Mouse (Mus musculus): ENCODE measurements around the gene Rev3l. TPM values are rescaled to one million over a fixed set of nuclear protein-coding genes. Genes with fewer than 3 reads are reported as not detected.

The Rev3l gene
- 25.0 and 30.2 TPM in 2 replicates for polyA plus RNA-seq (2014; fragmentation: Nextera tagmentation; extraction: Ambion mirVana)

DNA sequence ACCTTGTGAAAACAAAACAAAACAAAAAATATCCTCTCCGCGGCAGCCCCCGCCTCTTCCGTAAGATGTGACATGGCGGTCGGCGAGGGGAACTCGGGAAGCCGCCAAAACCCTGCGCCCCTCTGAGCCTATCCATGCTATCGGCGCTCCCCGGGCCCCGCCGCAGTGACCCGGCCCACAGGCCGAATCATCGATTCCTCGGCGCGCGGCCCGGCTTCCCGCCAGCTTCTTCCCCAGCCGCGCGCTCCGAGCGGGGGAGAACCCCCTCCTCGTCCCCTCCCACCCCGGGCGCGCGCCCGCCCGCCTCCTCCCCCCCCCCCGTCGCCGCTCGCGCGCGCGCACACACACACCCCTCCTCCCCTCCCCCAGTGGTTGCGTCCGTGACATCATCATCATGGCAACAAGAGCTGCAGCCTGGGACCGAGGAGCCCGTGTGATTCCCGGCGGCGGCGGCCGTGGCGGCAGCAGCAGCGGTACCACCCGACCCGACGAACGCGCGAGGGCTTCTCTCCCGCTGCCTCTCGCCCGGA, at the start of gene Rev3l:
Gene Rev3l, plus strand, starts transcription at position 383 of the 530 bp plus-strand sequence.
- H3K27me3 ChIP-seq (ENCODE audit: control insufficient read depth, insufficient read depth, low read length): no peaks in the 10 kb centered on the region
- ATAC-seq (ENCODE audit: low FRiP score, low TSS enrichment): peak; percentile 86
- H3K9ac ChIP-seq (ENCODE audit: low read depth, low read length): peak within 1 kb of the TSS; percentile 95
- peak within 1 kb of the TSS; percentile 63 for H3K4me3 ChIP-seq (ENCODE audit: low read length)
- 0% methylated on average over 34 of the region's 64 CpGs for WGBS
- peaks cover 18% of the 10 kb centered on the region; the same call in 1 of the 2 replicates for H3K4me1 ChIP-seq (ENCODE audit: control insufficient read depth, insufficient read depth, low read length)
- peaks cover 3% of the 10 kb centered on the region for H3K9me3 ChIP-seq (ENCODE audit: control insufficient read depth, low read length)
- no peaks in the 10 kb centered on the region for H3K36me3 ChIP-seq (ENCODE audit: control insufficient read depth, insufficient read depth, low read length)
- peak within 1 kb of the TSS; percentile 69 for H3K4me2 ChIP-seq (replicated peaks; ENCODE audit: low read depth, low read length)
- H3K27ac ChIP-seq (ENCODE audit: low read depth, low read length): peak within 1 kb of the TSS; percentile 99

DNA sequence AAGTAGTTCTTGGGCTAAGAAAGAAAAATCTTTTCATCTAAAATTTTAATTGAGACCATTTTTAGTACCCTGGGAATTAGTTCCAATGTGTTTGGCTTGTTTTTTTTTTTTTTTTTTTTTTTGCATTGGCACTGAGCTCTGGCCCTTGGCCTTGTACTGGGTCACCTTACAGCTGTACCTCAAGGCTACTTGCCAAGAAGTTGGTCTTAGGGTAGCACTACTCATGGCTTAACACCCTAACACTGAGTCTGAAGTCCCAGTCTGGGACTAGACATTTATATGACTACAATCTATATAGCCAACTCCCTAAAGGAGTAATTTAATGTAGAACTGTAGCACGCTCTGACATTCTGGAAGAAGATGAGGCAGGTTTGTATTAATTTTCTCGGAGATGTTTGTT, 49.4 kb upstream of the Rev3l start:
- 72% methylated on average over 2 of the region's 2 CpGs for WGBS
- H3K9me3 ChIP-seq (ENCODE audit: control insufficient read depth, low read length): no peaks in the 10 kb centered on the region
- H3K9ac ChIP-seq (ENCODE audit: low read depth, low read length): no peak overlapping the region
- no peak overlapping the region for H3K4me3 ChIP-seq (ENCODE audit: low read length)
- no peak overlapping the region for H3K4me2 ChIP-seq (replicated peaks; ENCODE audit: low read depth, low read length)
- no peak overlapping the region for H3K27ac ChIP-seq (ENCODE audit: low read depth, low read length)
- H3K36me3 ChIP-seq (ENCODE audit: control insufficient read depth, insufficient read depth, low read length): no peaks in the 10 kb centered on the region
- 0 out of 2 replicates have a peak, but pooled peaks cover 7% of the 10 kb centered on the region for H3K4me1 ChIP-seq (ENCODE audit: control insufficient read depth, insufficient read depth, low read length)
- no peak for ATAC-seq (ENCODE audit: low FRiP score, low TSS enrichment)
- H3K27me3 ChIP-seq (ENCODE audit: control insufficient read depth, insufficient read depth, low read length): no peaks in the 10 kb centered on the region

DNA sequence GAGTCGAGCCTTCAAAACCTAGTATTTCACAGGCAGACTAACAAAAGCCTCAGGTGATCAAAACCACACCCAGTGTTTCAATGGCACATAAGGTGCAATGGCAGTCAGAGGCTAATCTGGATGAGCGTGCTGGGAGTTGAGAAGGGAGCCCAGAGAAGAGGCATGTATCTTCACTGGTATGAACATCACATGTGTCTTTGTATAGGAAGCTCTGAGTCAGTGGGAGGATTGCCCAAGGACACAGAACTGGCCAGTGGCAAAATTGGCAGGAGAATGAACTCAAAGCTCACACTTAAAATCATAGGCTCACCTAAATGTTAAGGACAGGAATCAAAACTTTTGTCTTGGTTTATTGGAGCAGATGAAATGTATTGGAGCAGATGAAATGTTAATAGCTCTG, 48.4 kb upstream of the Rev3l start:
- 93% methylated on average over 2 of the region's 2 CpGs for WGBS
- no peak overlapping the region for H3K27ac ChIP-seq (ENCODE audit: low read depth, low read length)
- no peaks in the 10 kb centered on the region for H3K36me3 ChIP-seq (ENCODE audit: control insufficient read depth, insufficient read depth, low read length)
- no peaks in the 10 kb centered on the region for H3K9me3 ChIP-seq (ENCODE audit: control insufficient read depth, low read length)
- no peaks in the 10 kb centered on the region for H3K27me3 ChIP-seq (ENCODE audit: control insufficient read depth, insufficient read depth, low read length)
- H3K9ac ChIP-seq (ENCODE audit: low read depth, low read length): no peak overlapping the region
- 0 out of 2 replicates have a peak, but pooled peaks cover 7% of the 10 kb centered on the region for H3K4me1 ChIP-seq (ENCODE audit: control insufficient read depth, insufficient read depth, low read length)
- H3K4me2 ChIP-seq (replicated peaks; ENCODE audit: low read depth, low read length): no peak overlapping the region
- H3K4me3 ChIP-seq (ENCODE audit: low read length): no peak overlapping the region
- ATAC-seq (ENCODE audit: low FRiP score, low TSS enrichment): no peak

DNA sequence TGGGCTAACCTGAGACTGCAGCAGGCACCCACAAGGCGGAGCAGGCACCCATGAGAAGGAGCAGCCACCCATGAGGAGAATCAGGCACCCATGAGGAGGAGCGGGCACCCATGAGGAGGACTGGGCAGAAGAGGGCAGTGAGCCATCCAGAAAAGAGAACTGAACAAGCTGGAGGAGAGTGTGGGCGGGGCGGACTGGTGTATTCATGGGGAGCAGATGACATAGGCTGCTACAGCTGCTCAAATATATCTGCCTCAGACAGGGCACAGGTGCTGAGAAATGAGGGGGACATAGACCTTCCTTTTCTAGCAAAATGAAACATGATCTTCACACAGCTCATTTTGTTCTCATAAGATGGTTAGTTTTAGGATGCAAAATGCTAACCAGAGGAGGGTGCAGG, 45.1 kb upstream of the Rev3l start:
- H3K27ac ChIP-seq (ENCODE audit: low read depth, low read length): no peak overlapping the region
- H3K9me3 ChIP-seq (ENCODE audit: control insufficient read depth, low read length): no peaks in the 10 kb centered on the region
- H3K4me1 ChIP-seq (ENCODE audit: control insufficient read depth, insufficient read depth, low read length): 0 out of 2 replicates have a peak, but pooled peaks cover 7% of the 10 kb centered on the region
- no peak overlapping the region for H3K4me2 ChIP-seq (replicated peaks; ENCODE audit: low read depth, low read length)
- H3K27me3 ChIP-seq (ENCODE audit: control insufficient read depth, insufficient read depth, low read length): no peaks in the 10 kb centered on the region
- no peak overlapping the region for H3K9ac ChIP-seq (ENCODE audit: low read depth, low read length)
- no peaks in the 10 kb centered on the region for H3K36me3 ChIP-seq (ENCODE audit: control insufficient read depth, insufficient read depth, low read length)
- 91% methylated on average over 4 of the region's 4 CpGs for WGBS
- no peak for ATAC-seq (ENCODE audit: low FRiP score, low TSS enrichment)
- no peak overlapping the region for H3K4me3 ChIP-seq (ENCODE audit: low read length)

DNA sequence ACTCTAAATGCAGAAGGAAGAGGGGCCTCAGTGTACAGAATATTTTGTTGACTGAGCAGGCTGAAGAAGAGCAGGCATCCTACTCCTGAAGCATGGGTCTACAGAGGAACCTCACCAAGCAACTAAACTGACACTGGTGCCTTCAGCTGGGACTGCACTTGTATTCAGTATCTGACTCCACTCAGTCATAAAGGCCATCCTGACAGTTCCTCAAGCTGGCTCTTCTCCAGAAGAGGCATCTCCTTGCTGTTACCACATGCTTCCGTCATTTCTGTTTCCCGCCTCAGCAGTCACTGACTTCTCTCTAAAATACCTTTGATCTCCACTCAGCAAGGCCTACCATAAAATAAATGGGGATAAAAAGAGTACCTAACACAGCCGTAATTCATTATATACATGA, 44.1 kb upstream of the Rev3l start:
- Histone ChIP-seq H3K36me3 (ENCODE audit: control insufficient read depth, insufficient read depth, low read length) (no peaks in the 10 kb centered on the region), H3K9ac (ENCODE audit: low read depth, low read length) (no peak overlapping the region), H3K9me3 (ENCODE audit: control insufficient read depth, low read length) (no peaks in the 10 kb centered on the region), H3K4me1 (ENCODE audit: control insufficient read depth, insufficient read depth, low read length) (0 out of 2 replicates have a peak, but pooled peaks cover 7% of the 10 kb centered on the region), H3K4me3 (ENCODE audit: low read length) (no peak overlapping the region), H3K27ac (ENCODE audit: low read depth, low read length) (no peak overlapping the region), H3K27me3 (ENCODE audit: control insufficient read depth, insufficient read depth, low read length) (no peaks in the 10 kb centered on the region), H3K4me2 (replicated peaks; ENCODE audit: low read depth, low read length) (no peak overlapping the region)
- no peak for ATAC-seq (ENCODE audit: low FRiP score, low TSS enrichment)
- WGBS: 58% methylated on average over 3 of the region's 3 CpGs

DNA sequence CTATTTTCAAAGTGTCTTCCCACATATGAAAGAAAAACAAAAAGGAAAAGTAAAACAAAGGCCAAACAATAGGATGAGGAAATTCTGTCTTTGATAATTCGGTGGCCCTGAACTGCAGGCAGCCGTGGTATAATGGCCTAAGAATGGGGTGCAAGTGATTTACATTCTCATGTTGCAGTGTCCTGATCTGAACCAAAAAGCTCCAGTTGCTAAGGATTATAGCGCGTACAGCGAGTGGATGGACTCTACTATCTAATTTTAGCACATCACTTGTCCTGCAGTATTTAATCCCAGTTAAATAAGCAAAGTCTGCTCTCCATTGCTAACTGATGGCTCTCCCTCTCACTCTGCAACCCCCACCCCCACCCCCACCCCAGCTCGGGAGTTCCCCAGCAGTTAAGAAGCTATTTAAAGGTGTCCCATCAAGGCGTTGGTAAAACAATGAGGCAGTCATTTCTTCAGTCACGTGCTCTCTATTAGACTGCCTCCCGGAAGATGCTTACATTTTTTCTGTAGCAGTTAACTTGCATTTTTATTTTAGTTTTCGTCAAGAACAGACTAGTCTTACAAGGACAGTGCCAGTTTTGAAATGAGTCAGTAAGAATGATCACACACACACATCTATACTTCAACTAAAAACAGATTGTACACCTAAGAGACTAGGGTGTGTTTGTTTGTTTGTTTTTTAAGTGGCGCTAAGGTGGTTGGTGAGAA, 40.4 kb upstream of the Rev3l start:
- Histone ChIP-seq H3K27me3 (ENCODE audit: control insufficient read depth, insufficient read depth, low read length) (no peaks in the 10 kb centered on the region), H3K4me3 (ENCODE audit: low read length) (no peak overlapping the region), H3K27ac (ENCODE audit: low read depth, low read length) (no peak overlapping the region), H3K9me3 (ENCODE audit: control insufficient read depth, low read length) (no peaks in the 10 kb centered on the region), H3K4me1 (ENCODE audit: control insufficient read depth, insufficient read depth, low read length) (no peaks in the 10 kb centered on the region), H3K4me2 (replicated peaks; ENCODE audit: low read depth, low read length) (no peak overlapping the region), H3K36me3 (ENCODE audit: control insufficient read depth, insufficient read depth, low read length) (no peaks in the 10 kb centered on the region), H3K9ac (ENCODE audit: low read depth, low read length) (no peak overlapping the region)
- ATAC-seq (ENCODE audit: low FRiP score, low TSS enrichment): no peak
- 49% methylated on average over 11 of the region's 11 CpGs for WGBS

DNA sequence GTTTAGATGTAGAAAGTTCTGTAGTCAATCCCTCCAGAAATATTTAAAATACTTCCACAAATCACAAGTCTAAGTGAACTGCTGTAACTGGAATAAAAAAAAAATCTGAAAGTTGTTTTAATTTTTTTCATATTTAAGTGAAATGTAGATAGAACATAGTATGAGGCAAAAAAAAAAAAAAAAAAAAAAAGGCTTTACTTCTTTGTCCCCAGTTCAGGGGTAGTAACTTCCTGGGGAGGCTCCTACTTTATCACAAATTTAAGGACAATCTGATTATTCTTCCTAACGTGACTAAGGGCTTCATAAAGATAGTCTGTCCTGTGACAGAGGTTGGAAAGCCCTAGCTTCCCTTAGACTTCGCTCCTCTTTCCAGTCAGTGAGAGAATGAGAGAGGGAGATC, 39.8 kb upstream of the Rev3l start:
- no peak for ATAC-seq (ENCODE audit: low FRiP score, low TSS enrichment)
- H3K27ac ChIP-seq (ENCODE audit: low read depth, low read length): no peak overlapping the region
- WGBS: 79% methylated on average over 2 of the region's 2 CpGs
- no peaks in the 10 kb centered on the region for H3K4me1 ChIP-seq (ENCODE audit: control insufficient read depth, insufficient read depth, low read length)
- H3K4me2 ChIP-seq (replicated peaks; ENCODE audit: low read depth, low read length): no peak overlapping the region
- no peak overlapping the region for H3K4me3 ChIP-seq (ENCODE audit: low read length)
- H3K36me3 ChIP-seq (ENCODE audit: control insufficient read depth, insufficient read depth, low read length): no peaks in the 10 kb centered on the region
- no peak overlapping the region for H3K9ac ChIP-seq (ENCODE audit: low read depth, low read length)
- H3K9me3 ChIP-seq (ENCODE audit: control insufficient read depth, low read length): no peaks in the 10 kb centered on the region
- no peaks in the 10 kb centered on the region for H3K27me3 ChIP-seq (ENCODE audit: control insufficient read depth, insufficient read depth, low read length)

DNA sequence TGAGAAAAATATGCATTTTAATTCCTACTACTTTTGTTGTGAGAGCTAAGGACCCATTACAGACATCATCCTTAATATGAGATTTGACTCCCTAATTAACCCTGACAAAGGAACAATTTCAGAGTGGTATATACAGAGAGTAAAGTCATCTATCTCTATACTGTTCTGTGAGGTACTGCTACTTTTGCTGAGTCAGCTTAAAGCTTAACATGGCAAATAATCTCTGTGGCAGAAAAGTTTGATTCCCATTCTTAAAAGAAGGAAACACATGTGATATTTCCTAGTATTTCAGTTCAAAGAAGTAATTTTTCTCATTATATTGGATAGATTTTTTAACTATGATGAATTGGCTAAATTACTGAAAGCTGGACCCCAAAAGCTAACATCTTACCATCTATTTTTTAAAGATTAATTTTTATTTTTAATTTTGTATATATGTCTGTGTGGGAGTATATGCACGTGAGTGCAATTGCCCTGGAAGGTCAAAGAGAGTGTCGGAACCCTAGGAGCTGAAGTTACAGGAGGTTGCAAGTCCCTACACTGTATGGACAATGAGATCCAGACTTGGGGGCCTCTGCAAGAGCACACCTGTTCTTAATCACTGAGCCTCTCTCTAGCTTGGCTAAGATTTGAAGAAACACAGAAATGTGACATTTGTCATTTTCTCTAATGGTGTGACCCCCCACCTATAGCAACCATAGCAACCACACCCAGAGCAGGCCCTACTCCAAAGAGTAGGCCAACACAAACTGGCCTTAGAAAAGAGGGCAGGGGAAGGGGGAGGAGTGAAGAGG, 24.0 kb upstream of the Rev3l start:
- Histone ChIP-seq H3K27me3 (ENCODE audit: control insufficient read depth, insufficient read depth, low read length) (no peaks in the 10 kb centered on the region), H3K4me2 (replicated peaks; ENCODE audit: low read depth, low read length) (no peak overlapping the region), H3K9ac (ENCODE audit: low read depth, low read length) (no peak overlapping the region), H3K27ac (ENCODE audit: low read depth, low read length) (no peak overlapping the region), H3K36me3 (ENCODE audit: control insufficient read depth, insufficient read depth, low read length) (no peaks in the 10 kb centered on the region), H3K9me3 (ENCODE audit: control insufficient read depth, low read length) (no peaks in the 10 kb centered on the region), H3K4me1 (ENCODE audit: control insufficient read depth, insufficient read depth, low read length) (no peaks in the 10 kb centered on the region), H3K4me3 (ENCODE audit: low read length) (no peak overlapping the region)
- WGBS: 79% methylated on average over 2 of the region's 2 CpGs
- no peak for ATAC-seq (ENCODE audit: low FRiP score, low TSS enrichment)

DNA sequence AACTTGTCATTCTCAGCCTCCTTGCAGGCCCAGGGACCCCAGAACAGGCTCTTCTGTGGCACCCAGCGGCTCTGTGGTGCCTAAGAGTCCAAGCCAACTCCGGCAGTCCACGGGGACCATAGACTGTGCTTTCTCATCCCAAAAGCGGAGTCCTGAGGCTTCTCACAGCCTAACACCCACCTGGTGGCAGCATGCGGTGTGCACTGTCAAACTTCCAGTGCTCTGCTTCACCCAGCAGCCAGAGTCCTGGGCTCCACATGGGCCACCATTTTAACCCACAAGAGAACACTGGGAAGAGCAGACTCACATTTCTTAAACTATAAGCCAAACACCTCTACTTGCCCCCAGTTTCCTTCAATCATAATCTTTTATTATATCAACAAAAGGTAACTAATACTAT, 15.0 kb upstream of the Rev3l start:
- Histone ChIP-seq H3K4me1 (ENCODE audit: control insufficient read depth, insufficient read depth, low read length) (no peaks in the 10 kb centered on the region), H3K4me3 (ENCODE audit: low read length) (no peak overlapping the region), H3K4me2 (replicated peaks; ENCODE audit: low read depth, low read length) (no peak overlapping the region), H3K9ac (ENCODE audit: low read depth, low read length) (no peak overlapping the region), H3K36me3 (ENCODE audit: control insufficient read depth, insufficient read depth, low read length) (no peaks in the 10 kb centered on the region), H3K27me3 (ENCODE audit: control insufficient read depth, insufficient read depth, low read length) (no peaks in the 10 kb centered on the region), H3K27ac (ENCODE audit: low read depth, low read length) (no peak overlapping the region), H3K9me3 (ENCODE audit: control insufficient read depth, low read length) (no peaks in the 10 kb centered on the region)
- WGBS: 90% methylated on average over 5 of the region's 5 CpGs
- no peak for ATAC-seq (ENCODE audit: low FRiP score, low TSS enrichment)
